In the genomic region with DNA sequence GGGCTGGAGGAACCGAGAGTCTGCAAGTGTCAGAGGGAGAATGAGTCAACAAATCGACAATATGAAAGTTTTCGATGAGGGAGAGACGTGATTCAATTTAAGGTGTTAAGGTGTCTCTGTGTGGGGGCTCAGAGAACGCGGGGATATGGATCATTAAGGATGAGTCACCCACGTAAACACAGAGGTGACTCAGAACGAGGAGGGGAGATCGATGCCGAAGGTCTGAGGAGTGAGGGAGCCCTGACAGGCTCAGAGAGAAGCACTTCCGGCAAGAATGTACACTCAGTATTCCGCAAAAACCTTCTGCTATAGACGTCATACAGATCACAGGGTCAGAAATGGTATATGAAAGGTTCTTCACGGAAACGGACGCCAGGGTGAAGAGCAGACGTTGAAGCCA, we compare ENCODE assay signal across 25 mouse cellular contexts. TPM values are rescaled to one million over a fixed set of nuclear protein-coding genes. Genes with fewer than 3 reads are reported as not detected.
A peak's percentile ranks its signal among the peaks of the same experiment; 100 is the strongest.
DNase-seq lines count a peak whose midpoint lies in the region; ATAC-seq and TF ChIP-seq lines count a peak whose summit lies in the region.
"Had no signal": no experiment of that assay in that cellular context is flagged by ENCODE, and none has a peak within 500 bp of the region (broad histone marks: within the 10 kb centered on the region; RNA-seq: fewer than 3 reads in every experiment).

No protein-coding gene starts in this region.

- no peaks in the 10 kb centered on the region for H3K27me3 ChIP-seq in limb, embryonic 13.5 days
- no peaks in the 10 kb centered on the region for H3K27me3 ChIP-seq in limb, embryonic 10.5 days (ENCODE audit: low read depth, poor library complexity, severe bottlenecking)
- H3K27me3 ChIP-seq in CH12.LX (replicated peaks): no peaks in the 10 kb centered on the region
- H3K27me3 ChIP-seq: embryonic facial prominence, embryonic 13.5 days; heart, embryonic 13.5 days; intestine, embryonic 15.5 days had no signal

- peaks cover 27% of the 10 kb centered on the region for H3K4me1 ChIP-seq in limb, embryonic 13.5 days
- peaks cover 5% of the 10 kb centered on the region; the same call in 1 of the 2 replicates for H3K4me1 ChIP-seq in limb, embryonic 10.5 days
- H3K4me1 ChIP-seq in CH12.LX (ENCODE audit: control insufficient read depth in 1 of 2, insufficient read depth in 2 of 2): peaks cover 0 to 6% of the 10 kb centered on the region in 2 experiments; a peak in 1 of 4 replicates
- H3K4me1 ChIP-seq: intestine, embryonic 15.5 days had no signal

- no peak for TF ChIP-seq RAD21 in CH12.LX (IDR thresholded peaks at IDR 0.05; ENCODE audit: low read depth, low read length)

- no peaks in the 10 kb centered on the region for H3K36me3 ChIP-seq in limb, embryonic 13.5 days
- H3K36me3 ChIP-seq in limb, embryonic 10.5 days: no peaks in the 10 kb centered on the region
- no peaks in the 10 kb centered on the region for H3K36me3 ChIP-seq in CH12.LX (replicated peaks in 1 of 2; ENCODE audit: control insufficient read depth in 1 of 2, insufficient read depth in 1 of 2, low read length in 1 of 2)
- H3K36me3 ChIP-seq: embryonic facial prominence, embryonic 13.5 days; heart, embryonic 13.5 days; intestine, embryonic 15.5 days had no signal

- dilution Hi-C loops in CH12.LX (cut with MboI; ENCODE audit: extremely low pct_ligation_motif_present, extremely low pct_unique_long_range_greater_than_20kb, low sequenced_read_pairs): no loop called here

- DNase-seq in limb, embryonic 10.5 days (ENCODE audit: low spot score): no peak
- DNase-seq in CD4-positive, CD25-positive, alpha-beta regulatory T cell, adult 2 months (ENCODE audit: low read depth, low spot score): peak; percentile 27
- no peak for DNase-seq in CH12.LX (ENCODE audit: extremely low read depth)
- no peak for DNase-seq in cerebellum, postnatal 25 days
- no peak for DNase-seq in neural tube, embryonic 10.5 days (ENCODE audit: extremely low spot score, low spot score)
- no peak for DNase-seq in lung, adult 18-20 months
- DNase-seq: adrenal gland, adult 2 months; adrenal gland, postnatal 14 days; cerebellum, adult 11 months; cerebellum, adult 8-10 months; forebrain, postnatal 0 days; heart, postnatal 4 days; kidney, adult 11 months had no signal

- H3K9ac ChIP-seq in limb, embryonic 13.5 days: no peak overlapping the region
- no peak overlapping the region for H3K9ac ChIP-seq in CH12.LX (ENCODE audit: insufficient read depth, low read depth)
- H3K9ac ChIP-seq: embryonic facial prominence, embryonic 13.5 days; forebrain, postnatal 0 days; heart, embryonic 13.5 days; hindbrain, embryonic 14.5 days; intestine, embryonic 15.5 days had no signal

- H3K4me2 ChIP-seq in limb, embryonic 13.5 days (replicated peaks): no peak overlapping the region
- no peak overlapping the region for H3K4me2 ChIP-seq in CH12.LX (ENCODE audit: insufficient read depth, low read depth, poor library complexity, severe bottlenecking)
- H3K4me2 ChIP-seq: embryonic facial prominence, embryonic 13.5 days; heart, embryonic 13.5 days; hindbrain, embryonic 14.5 days; intestine, embryonic 15.5 days had no signal

- H3K27ac ChIP-seq in limb, embryonic 13.5 days: 0 out of 2 replicates have a peak overlapping the region, but pooled peaks have one; percentile 44
- H3K27ac ChIP-seq in limb, embryonic 10.5 days: no peak overlapping the region
- no peak overlapping the region for H3K27ac ChIP-seq in CH12.LX (ENCODE audit: insufficient read depth, low read depth)
- H3K27ac ChIP-seq: embryonic facial prominence, embryonic 13.5 days; gastrocnemius, adult 2 months; heart, embryonic 13.5 days; hindbrain, embryonic 14.5 days; hindbrain, postnatal 0 days; intestine, embryonic 15.5 days had no signal

- no peak for TF ChIP-seq POLR2A in CH12.LX (IDR thresholded peaks at IDR 0.05; ENCODE audit: low read depth, low read length)

- no peaks in the 10 kb centered on the region for H3K9me3 ChIP-seq in limb, embryonic 13.5 days
- no peaks in the 10 kb centered on the region for H3K9me3 ChIP-seq in limb, embryonic 10.5 days (replicated peaks)
- H3K9me3 ChIP-seq in CH12.LX (replicated peaks; ENCODE audit: low read length): no peaks in the 10 kb centered on the region
- H3K9me3 ChIP-seq: embryonic facial prominence, embryonic 13.5 days; heart, embryonic 13.5 days; intestine, embryonic 15.5 days had no signal

- no peaks in the 10 kb centered on the region for H3K79me2 ChIP-seq in CH12.LX (replicated peaks; ENCODE audit: control insufficient read depth, extremely low read depth, insufficient read depth, poor library complexity, severe bottlenecking)

- no peak for TF ChIP-seq CTCF in CH12.LX (conservative IDR thresholded peaks at IDR 0.05 in 1 of 2, IDR thresholded peaks at IDR 0.05 in 1 of 2; ENCODE audit: low read depth in 2 of 2, low read length in 2 of 2)

- 77% methylated on average over 17 of the region's 17 CpGs for WGBS in limb, embryonic 13.5 days
- 90% methylated on average over 17 of the region's 17 CpGs for WGBS in limb, embryonic 10.5 days

- TF ChIP-seq EP300 in CH12.LX (IDR thresholded peaks at IDR 0.05; ENCODE audit: low read length): 0 out of 2 replicates have a peak, but pooled peaks have one; percentile 18

- H3K4me3 ChIP-seq in limb, embryonic 13.5 days: no peak overlapping the region
- H3K4me3 ChIP-seq in limb, embryonic 10.5 days: no peak overlapping the region
- H3K4me3 ChIP-seq in CH12.LX (replicated peaks in 1 of 3; ENCODE audit: low read depth in 2 of 3, low read length in 2 of 3, poor library complexity in 1 of 3): no peak overlapping the region
- H3K4me3 ChIP-seq: embryonic facial prominence, embryonic 13.5 days; erythroblast, embryonic 14.5 days; heart, embryonic 13.5 days; intestine, embryonic 15.5 days had no signal

- in situ Hi-C loops in CH12.LX (cut with MboI; ENCODE audit: low pct_ligation_motif_present, low pct_unique_long_range_greater_than_20kb, low sequenced_read_pairs): loop anchor here (5.0 kb wide), 1 partner anchor 407 kb away; no protein-coding TSS in a partner anchor

- no peak for ATAC-seq in limb, embryonic 13.5 days (ENCODE audit: low FRiP score, low read depth)
- peak; percentile 74 for ATAC-seq in inflammation-experienced regulatory T-cells, adult 6 months
- ATAC-seq: forebrain, embryonic 14.5 days; forebrain, postnatal 0 days; hindbrain, postnatal 0 days; intestine, embryonic 15.5 days; Patski had no signal

TF ChIP-seq in CH12.LX, 34 proteins besides CTCF, POLR2A, EP300 and RAD21:
- TF ChIP-seq ZNF384 (IDR thresholded peaks at IDR 0.05; ENCODE audit: low read depth, low read length) (no peak), TCF12 (IDR thresholded peaks at IDR 0.05; ENCODE audit: low read depth, low read length) (no peak), IRF4 (IDR thresholded peaks at IDR 0.05; ENCODE audit: low read depth, low read length) (peak; percentile 19; the same call in 1 of the 2 replicates), UBTF (IDR thresholded peaks at IDR 0.05; ENCODE audit: low read depth, low read length) (no peak)

RNA-seq across cellular contexts. Expression of gene Phactr2, which starts 49.7 kb away (rescaled TPM):
- 26.8 and 29.3 TPM in 2 replicates for polyA plus RNA-seq in limb, embryonic 13.5 days (2015; fragmentation: Nextera tagmentation; extraction: Ambion mirVana)
- polyA plus RNA-seq in limb, embryonic 10.5 days (2016; fragmentation: Nextera tagmentation; extraction: Ambion mirVana): 16.2 and 21.3 TPM in 2 replicates
- total RNA-seq in CH12.LX (2012; rRNA removed) (0.08 TPM in 2 replicates), CH12.LX (2014; rRNA removed) (0.18 and 0.31 TPM in 2 replicates)
- 0.49 and 0.89 TPM in 2 replicates for polyA plus RNA-seq in CH12.LX (2012; ENCODE audit: insufficient read length, low read depth)
- polyA plus RNA-seq in inflammation-experienced regulatory T-cells, adult 6 months (2017; shearing (Covaris generic)): 1 to 10 TPM; 3.6 to 4.7 (median 3.9) TPM
- polyA plus RNA-seq: C2C12 had no signal
